Mouse (Mus musculus) right cerebral cortex, postnatal 14 days (tissue): ENCODE data around the gene Krt9.
"Not testable (repeated sequence)": the region's sequence is repeated elsewhere in the genome, so short reads cannot be mapped to it uniquely, and the experiment has no call there.

Experiments used
- DNase-seq: peaks from one replicate; pipeline ENCODE4 v3.0.0; 2022

Krt9 gene

GRCm38 (mm10) chr11:100192992-100193391 lies at the start of gene Krt9:
Gene Krt9, minus strand, starts transcription at chr11:100193246.
- peak; percentile 23 for DNase-seq

GRCm38 (mm10) chr11:100240272-100240671 lies 47.2 kb upstream of the Krt9 start:
- DNase-seq = not testable (repeated sequence)

GRCm38 (mm10) chr11:100221741-100222140 lies 28.7 kb upstream of the Krt9 start:
- no peak for DNase-seq

- no peak for DNase-seq
Measured at GRCm38 (mm10) chr11:100219304-100219703, 26.3 kb upstream of the Krt9 start.

GRCm38 (mm10) chr11:100208542-100208941 lies 15.5 kb upstream of the Krt9 start:
- DNase-seq = no peak

GRCm38 (mm10) chr11:100207498-100207897 lies 14.5 kb upstream of the Krt9 start, which contains the start of gene Krt14:
Gene Krt14, minus strand, starts transcription at chr11:100207548.
- no peak for DNase-seq

GRCm38 (mm10) chr11:100203448-100203847 lies 10.4 kb upstream of the Krt9 start:
- no peak for DNase-seq

- no peak for DNase-seq
Measured at GRCm38 (mm10) chr11:100202906-100203305, 9.9 kb upstream of the Krt9 start.

GRCm38 (mm10) chr11:100200104-100200820 lies 7.2 kb upstream of the Krt9 start:
- DNase-seq = peak; percentile 51

GRCm38 (mm10) chr11:100198666-100199065 lies 5.6 kb upstream of the Krt9 start:
- DNase-seq = peak; percentile 34

- DNase-seq = no peak
Measured at GRCm38 (mm10) chr11:100191820-100192219, 1.2 kb downstream of the Krt9 start.

- no peak for DNase-seq
Measured at GRCm38 (mm10) chr11:100186736-100187135, 6.3 kb downstream of the Krt9 start.

- no peak for DNase-seq
Measured at GRCm38 (mm10) chr11:100181725-100182124, 11.3 kb downstream of the Krt9 start.

- no peak for DNase-seq
Measured at GRCm38 (mm10) chr11:100179260-100179659, 13.8 kb downstream of the Krt9 start.

- no peak for DNase-seq
Measured at GRCm38 (mm10) chr11:100178307-100178706, 14.7 kb downstream of the Krt9 start.

- no peak for DNase-seq
Measured at GRCm38 (mm10) chr11:100176791-100177190, 16.3 kb downstream of the Krt9 start.

GRCm38 (mm10) chr11:100168765-100169762 lies 24.0 kb downstream of the Krt9 start:
- DNase-seq = peak; percentile 86

GRCm38 (mm10) chr11:100168071-100168470 lies 25.0 kb downstream of the Krt9 start:
- DNase-seq = peak; percentile 22

GRCm38 (mm10) chr11:100164392-100164791 lies 28.7 kb downstream of the Krt9 start:
- no peak for DNase-seq

- no peak for DNase-seq
Measured at GRCm38 (mm10) chr11:100157908-100158477, 35.1 kb downstream of the Krt9 start.

- DNase-seq = no peak
Measured at GRCm38 (mm10) chr11:100157331-100157730, 35.7 kb downstream of the Krt9 start.

- no peak for DNase-seq
Measured at GRCm38 (mm10) chr11:100155497-100156255, 37.4 kb downstream of the Krt9 start.
